Mouse (Mus musculus): ENCODE measurements around the gene Ttc39d.

Gene Ttc39d

GRCm38 (mm10) chr17:80267065-80267464 is 59.8 kb downstream of the Ttc39d start:
- no peak for DNase-seq (ENCODE audit: low read depth, low spot score)
